Mouse (Mus musculus): ENCODE data around the gene Cstf1. TPM values are rescaled to one million over a fixed set of nuclear protein-coding genes. Genes with fewer than 3 reads are reported as not detected.

Gene Cstf1
- polyA plus RNA-seq, 1 experiment, result 15.8 TPM

- no peak overlapping the region for H3K4me3 ChIP-seq (replicated peaks; ENCODE audit: control insufficient read depth, low read depth, low read length)
- H3K4me1 ChIP-seq (ENCODE audit: control insufficient read depth, insufficient read depth, low read length), result peaks cover 10% of the 10 kb centered on the region
- WGBS, result 39% methylated on average over 12 of the region's 12 CpGs
- H3K27ac ChIP-seq (ENCODE audit: control insufficient read depth, insufficient read depth, low read depth, low read length, poor library complexity), result peak overlapping the region; percentile 3; the same call in 1 of the 2 replicates
- no peak for TF ChIP-seq POLR2A (IDR thresholded peaks at IDR 0.05; ENCODE audit: borderline replicate concordance, control insufficient read depth, low read depth, low read length)
- TF ChIP-seq CTCF (IDR thresholded peaks at IDR 0.05; ENCODE audit: control insufficient read depth, insufficient read depth, low read length), result no peak
These were observed 11.4 kb downstream of the Cstf1 start for GRCm38 (mm10) chr2:172381898-172382297.

GRCm38 (mm10) chr2:172384715-172385114 lies 14.2 kb downstream of the Cstf1 start:
- H3K4me1 ChIP-seq (ENCODE audit: control insufficient read depth, insufficient read depth, low read length), result peaks cover 10% of the 10 kb centered on the region
- no peak for TF ChIP-seq POLR2A (IDR thresholded peaks at IDR 0.05; ENCODE audit: borderline replicate concordance, control insufficient read depth, low read depth, low read length)
- TF ChIP-seq CTCF (IDR thresholded peaks at IDR 0.05; ENCODE audit: control insufficient read depth, insufficient read depth, low read length), result no peak
- 55% methylated on average over 3 of the region's 3 CpGs for WGBS
- H3K4me3 ChIP-seq (replicated peaks; ENCODE audit: control insufficient read depth, low read depth, low read length), result no peak overlapping the region
- peak overlapping the region; percentile 10; the same call in 1 of the 2 replicates for H3K27ac ChIP-seq (ENCODE audit: control insufficient read depth, insufficient read depth, low read depth, low read length, poor library complexity)

DNA sequence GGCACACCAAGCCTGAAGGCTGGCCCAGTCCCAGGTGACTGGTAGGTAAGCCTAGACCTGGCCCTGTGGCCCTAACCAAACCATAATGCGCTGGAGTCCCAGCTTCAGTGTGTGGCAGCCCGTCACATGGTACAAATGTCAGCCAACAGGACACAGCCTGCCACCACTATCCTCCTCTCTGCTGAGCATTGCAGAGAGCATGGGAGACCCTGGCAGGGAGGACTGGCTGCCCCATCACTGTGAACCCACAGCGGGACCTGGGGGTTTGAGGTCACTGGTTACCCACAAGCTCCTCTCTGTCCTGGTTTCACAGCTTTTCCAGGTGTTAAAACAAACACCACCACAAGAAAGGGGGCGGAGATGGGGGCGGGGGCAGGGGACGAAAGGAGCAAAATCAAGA lies 19.9 kb downstream of the Cstf1 start:
- 55% methylated on average over 6 of the region's 6 CpGs for WGBS

GRCm38 (mm10) chr2:172392041-172392521 lies 21.6 kb downstream of the Cstf1 start:
- H3K4me3 ChIP-seq (replicated peaks; ENCODE audit: control insufficient read depth, low read depth, low read length), result no peak overlapping the region
- 62% methylated on average over 10 of the region's 10 CpGs for WGBS
- H3K27ac ChIP-seq (ENCODE audit: control insufficient read depth, insufficient read depth, low read depth, low read length, poor library complexity), result no peak overlapping the region
- peaks cover 4% of the 10 kb centered on the region; the same call in 1 of the 2 replicates for H3K4me1 ChIP-seq (ENCODE audit: control insufficient read depth, insufficient read depth, low read length)
- no peak for TF ChIP-seq POLR2A (IDR thresholded peaks at IDR 0.05; ENCODE audit: borderline replicate concordance, control insufficient read depth, low read depth, low read length)
- TF ChIP-seq CTCF (IDR thresholded peaks at IDR 0.05; ENCODE audit: control insufficient read depth, insufficient read depth, low read length), result no peak

More for the DNA sequence above, 19.9 kb downstream of the Cstf1 start:
- Histone ChIP-seq H3K4me3 (replicated peaks; ENCODE audit: control insufficient read depth, low read depth, low read length) (no peak overlapping the region), H3K27ac (ENCODE audit: control insufficient read depth, insufficient read depth, low read depth, low read length, poor library complexity) (no peak overlapping the region), H3K4me1 (ENCODE audit: control insufficient read depth, insufficient read depth, low read length) (peaks cover 3% of the 10 kb centered on the region; the same call in 1 of the 2 replicates)
- TF ChIP-seq POLR2A (IDR thresholded peaks at IDR 0.05; ENCODE audit: borderline replicate concordance, control insufficient read depth, low read depth, low read length) (no peak), CTCF (IDR thresholded peaks at IDR 0.05; ENCODE audit: control insufficient read depth, insufficient read depth, low read length) (no peak)

DNA sequence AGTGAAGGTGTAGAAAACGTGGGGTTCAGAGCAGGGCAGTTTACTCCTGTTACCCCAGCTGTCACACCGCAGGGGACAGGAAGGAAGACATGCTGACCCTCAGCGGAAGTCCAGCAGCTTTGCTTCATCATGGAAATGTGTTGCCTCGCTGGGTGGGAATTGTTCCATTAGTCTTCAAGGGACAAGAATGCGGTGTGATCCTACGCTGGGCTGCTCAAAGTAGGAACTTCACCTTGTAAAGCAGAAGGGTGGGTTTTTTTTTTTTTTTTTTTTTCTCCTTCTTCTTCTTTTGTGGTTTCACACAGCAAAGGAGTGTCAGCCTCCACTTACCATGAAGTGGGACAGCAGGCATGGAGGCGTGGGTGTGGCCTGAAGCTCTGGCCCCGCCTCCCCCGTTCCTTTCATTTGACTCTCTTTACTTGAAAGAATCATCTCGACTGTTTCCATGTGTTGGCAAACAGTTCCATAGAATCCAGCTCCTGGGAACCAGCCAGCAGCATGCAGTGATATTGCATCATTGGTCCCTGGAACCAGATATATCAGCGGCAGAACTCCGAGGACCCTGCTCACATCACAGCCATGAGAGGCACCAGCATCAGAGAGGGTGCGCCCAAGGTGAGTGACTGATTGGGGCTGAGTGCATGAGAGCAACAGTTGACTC lies 23.0 kb downstream of the Cstf1 start, which contains the start of gene Cass4:
Gene Cass4, plus strand, starts transcription at position 404 of the 661 bp plus-strand sequence.
- WGBS, result 10% methylated on average over 13 of the region's 13 CpGs
- peaks cover 6% of the 10 kb centered on the region; the same call in 1 of the 2 replicates for H3K4me1 ChIP-seq (ENCODE audit: control insufficient read depth, insufficient read depth, low read length)
- peak within 1 kb of the TSS; percentile 52 for H3K27ac ChIP-seq (ENCODE audit: control insufficient read depth, insufficient read depth, low read depth, low read length, poor library complexity)
- H3K4me3 ChIP-seq (replicated peaks; ENCODE audit: control insufficient read depth, low read depth, low read length), result peak within 1 kb of the TSS; percentile 62
- TF ChIP-seq CTCF (IDR thresholded peaks at IDR 0.05; ENCODE audit: control insufficient read depth, insufficient read depth, low read length) (no peak), POLR2A (IDR thresholded peaks at IDR 0.05; ENCODE audit: borderline replicate concordance, control insufficient read depth, low read depth, low read length) (no peak)

GRCm38 (mm10) chr2:172394052-172394392 lies 23.5 kb downstream of the Cstf1 start:
- TF ChIP-seq CTCF (IDR thresholded peaks at IDR 0.05; ENCODE audit: control insufficient read depth, insufficient read depth, low read length) (no peak), POLR2A (IDR thresholded peaks at IDR 0.05; ENCODE audit: borderline replicate concordance, control insufficient read depth, low read depth, low read length) (no peak)
- peak overlapping the region; percentile 52 for H3K27ac ChIP-seq (ENCODE audit: control insufficient read depth, insufficient read depth, low read depth, low read length, poor library complexity)
- 38% methylated on average over 2 of the region's 2 CpGs for WGBS
- H3K4me1 ChIP-seq (ENCODE audit: control insufficient read depth, insufficient read depth, low read length), result peaks cover 6% of the 10 kb centered on the region; the same call in 1 of the 2 replicates
- peak overlapping the region; percentile 62 for H3K4me3 ChIP-seq (replicated peaks; ENCODE audit: control insufficient read depth, low read depth, low read length)

- H3K4me1 ChIP-seq (ENCODE audit: control insufficient read depth, insufficient read depth, low read length), result peaks cover 10% of the 10 kb centered on the region; the same call in 1 of the 2 replicates
- no peak overlapping the region for H3K27ac ChIP-seq (ENCODE audit: control insufficient read depth, insufficient read depth, low read depth, low read length, poor library complexity)
- no peak for TF ChIP-seq POLR2A (IDR thresholded peaks at IDR 0.05; ENCODE audit: borderline replicate concordance, control insufficient read depth, low read depth, low read length)
- TF ChIP-seq CTCF (IDR thresholded peaks at IDR 0.05; ENCODE audit: control insufficient read depth, insufficient read depth, low read length), result no peak
- 64% methylated on average over 4 of the region's 4 CpGs for WGBS
- H3K4me3 ChIP-seq (replicated peaks; ENCODE audit: control insufficient read depth, low read depth, low read length), result no peak overlapping the region
These were observed 24.2 kb downstream of the Cstf1 start for GRCm38 (mm10) chr2:172394671-172395070.

DNA sequence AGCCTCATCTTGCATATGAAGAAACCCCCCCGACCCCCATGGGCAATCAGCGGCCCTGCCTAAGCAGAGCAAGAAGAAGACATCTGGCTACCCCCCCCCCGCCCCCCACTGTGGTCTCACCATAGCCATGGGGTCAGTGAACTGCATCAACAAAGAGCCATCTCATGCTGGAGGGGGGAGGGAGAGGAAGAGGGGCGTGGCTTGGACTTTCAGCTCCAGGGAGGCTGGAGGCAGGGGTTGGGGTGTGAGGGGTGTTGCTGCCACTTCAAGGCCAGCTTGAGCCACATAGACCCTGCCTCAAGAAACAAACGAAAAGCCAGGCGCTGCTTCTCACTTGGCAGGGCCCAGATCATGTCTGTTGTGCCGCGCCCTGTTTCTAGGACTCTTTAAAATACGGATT lies 25.5 kb downstream of the Cstf1 start:
- Histone ChIP-seq H3K27ac (ENCODE audit: control insufficient read depth, insufficient read depth, low read depth, low read length, poor library complexity) (no peak overlapping the region), H3K4me1 (ENCODE audit: control insufficient read depth, insufficient read depth, low read length) (peaks cover 14% of the 10 kb centered on the region; the same call in 1 of the 2 replicates), H3K4me3 (replicated peaks; ENCODE audit: control insufficient read depth, low read depth, low read length) (no peak overlapping the region)
- WGBS, result 73% methylated on average over 9 of the region's 9 CpGs
- TF ChIP-seq CTCF (IDR thresholded peaks at IDR 0.05; ENCODE audit: control insufficient read depth, insufficient read depth, low read length) (no peak), POLR2A (IDR thresholded peaks at IDR 0.05; ENCODE audit: borderline replicate concordance, control insufficient read depth, low read depth, low read length) (no peak)

All from bone marrow, adult 2 months (tissue).